Mouse (Mus musculus): ENCODE data around the gene A730015C16Rik. TPM values are rescaled to one million over a fixed set of nuclear protein-coding genes. Genes with fewer than 3 reads are reported as not detected.

A730015C16Rik gene
- 1.3 and 1.9 TPM in 2 replicates for polyA plus RNA-seq (2016; fragmentation: Nextera tagmentation; extraction: Ambion mirVana)

- H3K9me3 ChIP-seq, result no peaks in the 10 kb centered on the region
- peak within 1 kb of the TSS; percentile 88 for H3K27ac ChIP-seq (replicated peaks)
- H3K4me3 ChIP-seq, result peak within 1 kb of the TSS; percentile 97
- H3K27me3 ChIP-seq (replicated peaks; ENCODE audit: low read depth, poor library complexity, severe bottlenecking), result no peaks in the 10 kb centered on the region
- H3K4me1 ChIP-seq, result peaks cover 22% of the 10 kb centered on the region
- 12% methylated on average over 20 of the region's 20 CpGs for WGBS
- DNase-seq (ENCODE audit: low spot score), result no peak
- peaks cover 33% of the 10 kb centered on the region for H3K36me3 ChIP-seq (replicated peaks)
Measured at GRCm38 (mm10) chr4:108848505-108848848, at the start of gene A730015C16Rik. Gene A730015C16Rik, minus strand, starts transcription at chr4:108848619.

- Histone ChIP-seq H3K27me3 (replicated peaks; ENCODE audit: low read depth, poor library complexity, severe bottlenecking) (no peaks in the 10 kb centered on the region), H3K36me3 (replicated peaks) (no peaks in the 10 kb centered on the region), H3K9me3 (no peaks in the 10 kb centered on the region), H3K4me1 (0 out of 2 replicates have a peak, but pooled peaks cover 3% of the 10 kb centered on the region), H3K4me3 (no peak overlapping the region), H3K27ac (replicated peaks) (no peak overlapping the region)
- 86% methylated on average over 6 of the region's 6 CpGs for WGBS
- no peak for DNase-seq (ENCODE audit: low spot score)
Measured at GRCm38 (mm10) chr4:108890876-108891275, 42.5 kb upstream of the A730015C16Rik start.

- Histone ChIP-seq H3K9me3 (no peaks in the 10 kb centered on the region), H3K4me1 (peaks cover 10% of the 10 kb centered on the region), H3K36me3 (replicated peaks) (no peaks in the 10 kb centered on the region), H3K4me3 (no peak overlapping the region), H3K27me3 (replicated peaks; ENCODE audit: low read depth, poor library complexity, severe bottlenecking) (no peaks in the 10 kb centered on the region), H3K27ac (replicated peaks) (no peak overlapping the region)
- 90% methylated on average over 4 of the region's 4 CpGs for WGBS
- DNase-seq (ENCODE audit: low spot score), result no peak
Measured at GRCm38 (mm10) chr4:108887456-108887855, 39.0 kb upstream of the A730015C16Rik start.

- peak; percentile 64 for DNase-seq (ENCODE audit: low spot score)
- Histone ChIP-seq H3K36me3 (replicated peaks) (no peaks in the 10 kb centered on the region), H3K9me3 (no peaks in the 10 kb centered on the region), H3K4me1 (peaks cover 21% of the 10 kb centered on the region), H3K27me3 (replicated peaks; ENCODE audit: low read depth, poor library complexity, severe bottlenecking) (peaks cover 13% of the 10 kb centered on the region), H3K4me3 (no peak overlapping the region), H3K27ac (replicated peaks) (no peak overlapping the region)
- 35% methylated on average over 13 of the region's 13 CpGs for WGBS
Measured at GRCm38 (mm10) chr4:108883815-108884214, 35.4 kb upstream of the A730015C16Rik start.

- Histone ChIP-seq H3K36me3 (replicated peaks) (no peaks in the 10 kb centered on the region), H3K27ac (replicated peaks) (peak within 1 kb of the TSS; percentile 66), H3K4me1 (peaks cover 20% of the 10 kb centered on the region), H3K27me3 (replicated peaks; ENCODE audit: low read depth, poor library complexity, severe bottlenecking) (peaks cover 20% of the 10 kb centered on the region), H3K4me3 (peak within 1 kb of the TSS; percentile 73), H3K9me3 (no peaks in the 10 kb centered on the region)
- peak; percentile 84 for DNase-seq (ENCODE audit: low spot score)
- under 1% methylated on average over 46 of the region's 46 CpGs for WGBS
Measured at GRCm38 (mm10) chr4:108878963-108879822, 30.8 kb upstream of the A730015C16Rik start, which contains the start of gene Rab3b. Gene Rab3b, plus strand, starts transcription at chr4:108879063.

- H3K4me1 ChIP-seq, result peaks cover 11% of the 10 kb centered on the region
- no peaks in the 10 kb centered on the region for H3K36me3 ChIP-seq (replicated peaks)
- DNase-seq (ENCODE audit: low spot score), result no peak
- H3K27me3 ChIP-seq (replicated peaks; ENCODE audit: low read depth, poor library complexity, severe bottlenecking), result peaks cover 20% of the 10 kb centered on the region
- no peak overlapping the region for H3K4me3 ChIP-seq
- no peak overlapping the region for H3K27ac ChIP-seq (replicated peaks)
- WGBS, result 82% methylated on average over 6 of the region's 6 CpGs
- no peaks in the 10 kb centered on the region for H3K9me3 ChIP-seq
Measured at GRCm38 (mm10) chr4:108877901-108878300, 29.5 kb upstream of the A730015C16Rik start.

- 90% methylated on average over 5 of the region's 5 CpGs for WGBS
- no peaks in the 10 kb centered on the region for H3K4me1 ChIP-seq
- no peak for DNase-seq (ENCODE audit: low spot score)
- H3K36me3 ChIP-seq (replicated peaks), result no peaks in the 10 kb centered on the region
- H3K27me3 ChIP-seq (replicated peaks; ENCODE audit: low read depth, poor library complexity, severe bottlenecking), result 0 out of 2 replicates have a peak, but pooled peaks cover 6% of the 10 kb centered on the region
- H3K27ac ChIP-seq (replicated peaks), result no peak overlapping the region
- H3K4me3 ChIP-seq, result no peak overlapping the region
- no peaks in the 10 kb centered on the region for H3K9me3 ChIP-seq
Measured at GRCm38 (mm10) chr4:108873746-108874145, 25.3 kb upstream of the A730015C16Rik start.

- peak; percentile 78 for DNase-seq (ENCODE audit: low spot score)
- Histone ChIP-seq H3K27ac (replicated peaks) (no peak overlapping the region), H3K9me3 (no peaks in the 10 kb centered on the region), H3K36me3 (replicated peaks) (peaks cover 1% of the 10 kb centered on the region), H3K27me3 (replicated peaks; ENCODE audit: low read depth, poor library complexity, severe bottlenecking) (no peaks in the 10 kb centered on the region), H3K4me1 (no peaks in the 10 kb centered on the region), H3K4me3 (no peak overlapping the region)
- WGBS, result 38% methylated on average over 10 of the region's 10 CpGs
Measured at GRCm38 (mm10) chr4:108869730-108870374, 21.4 kb upstream of the A730015C16Rik start.

GRCm38 (mm10) chr4:108866806-108867205 is 18.4 kb upstream of the A730015C16Rik start:
- Histone ChIP-seq H3K4me3 (no peak overlapping the region), H3K9me3 (no peaks in the 10 kb centered on the region), H3K27ac (replicated peaks) (no peak overlapping the region), H3K27me3 (replicated peaks; ENCODE audit: low read depth, poor library complexity, severe bottlenecking) (no peaks in the 10 kb centered on the region), H3K4me1 (no peaks in the 10 kb centered on the region), H3K36me3 (replicated peaks) (peaks cover 28% of the 10 kb centered on the region)
- no peak for DNase-seq (ENCODE audit: low spot score)
- WGBS, result 89% methylated on average over 7 of the region's 7 CpGs

GRCm38 (mm10) chr4:108847715-108848504 is 509 bp downstream of the A730015C16Rik start, which contains the start of gene Kti12:
Gene Kti12, plus strand, starts transcription at chr4:108847785.
- DNase-seq (ENCODE audit: low spot score), result peak; percentile 85
- Histone ChIP-seq H3K4me1 (peaks cover 25% of the 10 kb centered on the region), H3K36me3 (replicated peaks) (peaks cover 27% of the 10 kb centered on the region), H3K27me3 (replicated peaks; ENCODE audit: low read depth, poor library complexity, severe bottlenecking) (no peaks in the 10 kb centered on the region), H3K9me3 (no peaks in the 10 kb centered on the region), H3K27ac (replicated peaks) (peak within 1 kb of the TSS; percentile 88), H3K4me3 (peak within 1 kb of the TSS; percentile 97)
- WGBS, result under 1% methylated on average over 77 of the region's 77 CpGs

- Histone ChIP-seq H3K36me3 (replicated peaks) (peaks cover 36% of the 10 kb centered on the region), H3K4me3 (no peak overlapping the region), H3K9me3 (no peaks in the 10 kb centered on the region), H3K4me1 (peaks cover 25% of the 10 kb centered on the region), H3K27ac (replicated peaks) (no peak overlapping the region), H3K27me3 (replicated peaks; ENCODE audit: low read depth, poor library complexity, severe bottlenecking) (no peaks in the 10 kb centered on the region)
- no peak for DNase-seq (ENCODE audit: low spot score)
- 88% methylated on average over 5 of the region's 5 CpGs for WGBS
Measured at GRCm38 (mm10) chr4:108845824-108846569, 2.4 kb downstream of the A730015C16Rik start.

- Histone ChIP-seq H3K4me3 (no peak overlapping the region), H3K9me3 (no peaks in the 10 kb centered on the region), H3K27ac (replicated peaks) (no peak overlapping the region), H3K36me3 (replicated peaks) (peaks cover 23% of the 10 kb centered on the region), H3K27me3 (replicated peaks; ENCODE audit: low read depth, poor library complexity, severe bottlenecking) (no peaks in the 10 kb centered on the region), H3K4me1 (peaks cover 12% of the 10 kb centered on the region)
- DNase-seq (ENCODE audit: low spot score), result no peak
Measured at GRCm38 (mm10) chr4:108843336-108843735, 5.1 kb downstream of the A730015C16Rik start.
